Mouse (Mus musculus): ENCODE data around the gene Tcf21. TPM values are rescaled to one million over a fixed set of nuclear protein-coding genes. Genes with fewer than 3 reads are reported as not detected.

Tcf21 gene
- polyA plus RNA-seq (2015; fragmentation: Nextera tagmentation; extraction: Ambion mirVana), result 1.5 and 1.9 TPM in 2 replicates

GRCm38 (mm10) chr10:22819871-22820590 is at the start of gene Tcf21:
Gene Tcf21, minus strand, starts transcription at chr10:22820174.
- 2% methylated on average over 20 of the region's 20 CpGs for WGBS
- Histone ChIP-seq H3K27me3 (replicated peaks; ENCODE audit: control insufficient read depth, insufficient read depth, low read length) (peaks cover 60% of the 10 kb centered on the region), H3K9ac (ENCODE audit: low read depth, low read length) (no peak within 1 kb of the TSS), H3K4me3 (ENCODE audit: low read length) (no peak within 1 kb of the TSS), H3K27ac (ENCODE audit: low read depth, low read length) (no peak within 1 kb of the TSS), H3K4me2 (ENCODE audit: low read length) (no peak within 1 kb of the TSS), H3K9me3 (ENCODE audit: control insufficient read depth, low read length) (no peaks in the 10 kb centered on the region; the same call in 1 of the 2 replicates), H3K4me1 (ENCODE audit: control insufficient read depth, insufficient read depth, low read depth, low read length) (no peaks in the 10 kb centered on the region), H3K36me3 (ENCODE audit: control insufficient read depth, insufficient read depth, low read length) (no peaks in the 10 kb centered on the region)
- no peak for ATAC-seq

GRCm38 (mm10) chr10:22868386-22868918 is 48.5 kb upstream of the Tcf21 start:
- ATAC-seq, result peak; percentile 52
- Histone ChIP-seq H3K9me3 (ENCODE audit: control insufficient read depth, low read length) (no peaks in the 10 kb centered on the region), H3K4me3 (ENCODE audit: low read length) (no peak overlapping the region), H3K36me3 (ENCODE audit: control insufficient read depth, insufficient read depth, low read length) (no peaks in the 10 kb centered on the region), H3K4me2 (ENCODE audit: low read length) (no peak overlapping the region), H3K27me3 (replicated peaks; ENCODE audit: control insufficient read depth, insufficient read depth, low read length) (no peaks in the 10 kb centered on the region), H3K4me1 (ENCODE audit: control insufficient read depth, insufficient read depth, low read depth, low read length) (peaks cover 6% of the 10 kb centered on the region), H3K27ac (ENCODE audit: low read depth, low read length) (no peak overlapping the region), H3K9ac (ENCODE audit: low read depth, low read length) (no peak overlapping the region)
- WGBS, result 21% methylated on average over 8 of the region's 8 CpGs

GRCm38 (mm10) chr10:22867210-22867609 is 47.2 kb upstream of the Tcf21 start:
- no peaks in the 10 kb centered on the region for H3K9me3 ChIP-seq (ENCODE audit: control insufficient read depth, low read length)
- no peak overlapping the region for H3K9ac ChIP-seq (ENCODE audit: low read depth, low read length)
- H3K4me3 ChIP-seq (ENCODE audit: low read length), result no peak overlapping the region
- H3K4me2 ChIP-seq (ENCODE audit: low read length), result no peak overlapping the region
- peaks cover 6% of the 10 kb centered on the region for H3K4me1 ChIP-seq (ENCODE audit: control insufficient read depth, insufficient read depth, low read depth, low read length)
- ATAC-seq, result no peak
- WGBS, result 95% methylated on average over 2 of the region's 2 CpGs
- H3K27ac ChIP-seq (ENCODE audit: low read depth, low read length), result no peak overlapping the region
- H3K36me3 ChIP-seq (ENCODE audit: control insufficient read depth, insufficient read depth, low read length), result no peaks in the 10 kb centered on the region
- H3K27me3 ChIP-seq (replicated peaks; ENCODE audit: control insufficient read depth, insufficient read depth, low read length), result no peaks in the 10 kb centered on the region

- Histone ChIP-seq H3K27me3 (replicated peaks; ENCODE audit: control insufficient read depth, insufficient read depth, low read length) (no peaks in the 10 kb centered on the region), H3K27ac (ENCODE audit: low read depth, low read length) (no peak overlapping the region), H3K4me3 (ENCODE audit: low read length) (no peak overlapping the region), H3K9ac (ENCODE audit: low read depth, low read length) (no peak overlapping the region), H3K9me3 (ENCODE audit: control insufficient read depth, low read length) (no peaks in the 10 kb centered on the region), H3K4me2 (ENCODE audit: low read length) (no peak overlapping the region), H3K36me3 (ENCODE audit: control insufficient read depth, insufficient read depth, low read length) (no peaks in the 10 kb centered on the region), H3K4me1 (ENCODE audit: control insufficient read depth, insufficient read depth, low read depth, low read length) (no peaks in the 10 kb centered on the region)
- WGBS, result 29% methylated on average over 9 of the region's 9 CpGs
- no peak for ATAC-seq
These were observed 38.1 kb upstream of the Tcf21 start for GRCm38 (mm10) chr10:22858111-22858510.

GRCm38 (mm10) chr10:22854330-22854729 is 34.4 kb upstream of the Tcf21 start:
- no peaks in the 10 kb centered on the region for H3K4me1 ChIP-seq (ENCODE audit: control insufficient read depth, insufficient read depth, low read depth, low read length)
- ATAC-seq, result no peak
- H3K4me2 ChIP-seq (ENCODE audit: low read length), result no peak overlapping the region
- H3K9me3 ChIP-seq (ENCODE audit: control insufficient read depth, low read length), result no peaks in the 10 kb centered on the region
- no peak overlapping the region for H3K27ac ChIP-seq (ENCODE audit: low read depth, low read length)
- 31% methylated on average over 7 of the region's 7 CpGs for WGBS
- no peak overlapping the region for H3K4me3 ChIP-seq (ENCODE audit: low read length)
- H3K27me3 ChIP-seq (replicated peaks; ENCODE audit: control insufficient read depth, insufficient read depth, low read length), result no peaks in the 10 kb centered on the region
- no peak overlapping the region for H3K9ac ChIP-seq (ENCODE audit: low read depth, low read length)
- H3K36me3 ChIP-seq (ENCODE audit: control insufficient read depth, insufficient read depth, low read length), result no peaks in the 10 kb centered on the region

GRCm38 (mm10) chr10:22845351-22845750 is 25.4 kb upstream of the Tcf21 start:
- WGBS, result 4% methylated on average over 3 of the region's 3 CpGs
- Histone ChIP-seq H3K4me1 (ENCODE audit: control insufficient read depth, insufficient read depth, low read depth, low read length) (no peaks in the 10 kb centered on the region; the same call in 1 of the 2 replicates), H3K27ac (ENCODE audit: low read depth, low read length) (no peak overlapping the region), H3K27me3 (replicated peaks; ENCODE audit: control insufficient read depth, insufficient read depth, low read length) (peaks cover 30% of the 10 kb centered on the region), H3K4me2 (ENCODE audit: low read length) (no peak overlapping the region), H3K4me3 (ENCODE audit: low read length) (no peak overlapping the region), H3K9me3 (ENCODE audit: control insufficient read depth, low read length) (no peaks in the 10 kb centered on the region), H3K9ac (ENCODE audit: low read depth, low read length) (no peak overlapping the region), H3K36me3 (ENCODE audit: control insufficient read depth, insufficient read depth, low read length) (no peaks in the 10 kb centered on the region)
- no peak for ATAC-seq

GRCm38 (mm10) chr10:22844731-22845130 is 24.8 kb upstream of the Tcf21 start:
- 13% methylated on average over 10 of the region's 10 CpGs for WGBS

GRCm38 (mm10) chr10:22843440-22844361 is 23.7 kb upstream of the Tcf21 start:
- Histone ChIP-seq H3K27ac (ENCODE audit: low read depth, low read length) (no peak overlapping the region), H3K36me3 (ENCODE audit: control insufficient read depth, insufficient read depth, low read length) (no peaks in the 10 kb centered on the region), H3K4me2 (ENCODE audit: low read length) (no peak overlapping the region), H3K9ac (ENCODE audit: low read depth, low read length) (no peak overlapping the region), H3K9me3 (ENCODE audit: control insufficient read depth, low read length) (no peaks in the 10 kb centered on the region), H3K4me1 (ENCODE audit: control insufficient read depth, insufficient read depth, low read depth, low read length) (no peaks in the 10 kb centered on the region; the same call in 1 of the 2 replicates), H3K27me3 (replicated peaks; ENCODE audit: control insufficient read depth, insufficient read depth, low read length) (peaks cover 35% of the 10 kb centered on the region), H3K4me3 (ENCODE audit: low read length) (no peak overlapping the region)
- WGBS, result 2% methylated on average over 26 of the region's 26 CpGs
- no peak for ATAC-seq

More at GRCm38 (mm10) chr10:22844731-22845130, 24.8 kb upstream of the Tcf21 start:
- H3K4me3 ChIP-seq (ENCODE audit: low read length), result no peak overlapping the region
- no peaks in the 10 kb centered on the region; the same call in 1 of the 2 replicates for H3K4me1 ChIP-seq (ENCODE audit: control insufficient read depth, insufficient read depth, low read depth, low read length)
- H3K4me2 ChIP-seq (ENCODE audit: low read length), result no peak overlapping the region
- H3K9ac ChIP-seq (ENCODE audit: low read depth, low read length), result no peak overlapping the region
- no peak overlapping the region for H3K27ac ChIP-seq (ENCODE audit: low read depth, low read length)
- peaks cover 32% of the 10 kb centered on the region for H3K27me3 ChIP-seq (replicated peaks; ENCODE audit: control insufficient read depth, insufficient read depth, low read length)
- no peaks in the 10 kb centered on the region for H3K36me3 ChIP-seq (ENCODE audit: control insufficient read depth, insufficient read depth, low read length)
- no peaks in the 10 kb centered on the region for H3K9me3 ChIP-seq (ENCODE audit: control insufficient read depth, low read length)
- no peak for ATAC-seq

Measured in hindbrain, embryonic 16.5 days (tissue).